In the genomic region with DNA sequence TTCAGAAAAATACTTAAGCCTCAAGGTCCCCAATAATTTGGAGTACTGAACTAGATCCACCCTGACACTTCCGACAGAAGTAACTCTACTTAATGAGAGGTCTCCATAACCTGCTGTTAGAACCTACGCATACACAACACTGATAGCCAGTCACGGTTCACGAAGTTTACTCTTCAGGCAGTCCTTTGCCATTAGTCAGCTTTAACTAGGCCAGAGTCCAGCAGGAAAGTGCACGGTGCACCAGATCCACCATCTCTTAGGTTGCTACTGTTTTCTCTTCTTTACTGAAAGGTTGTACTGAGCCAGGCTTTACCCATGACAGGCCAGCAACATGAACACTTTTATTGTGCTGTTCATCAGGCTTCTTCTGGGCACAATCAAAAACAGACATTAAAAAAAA, we compare ENCODE assay signal across 12 mouse cellular contexts.
"Had no signal": no experiment of that assay in that cellular context is flagged by ENCODE, and none has a peak within 500 bp of the region (broad histone marks: within the 10 kb centered on the region; RNA-seq: fewer than 3 reads in every experiment).

No protein-coding gene starts in this region.

- H3K4me3 ChIP-seq: hindbrain, embryonic 13.5 days; layer of hippocampus, adult 2 months; liver, embryonic 12.5 days; midbrain, embryonic 12.5 days; neural tube, embryonic 13.5 days had no signal

- H3K27me3 ChIP-seq: hindbrain, embryonic 13.5 days; liver, embryonic 12.5 days; midbrain, embryonic 12.5 days; neural tube, embryonic 13.5 days had no signal

- H3K9me3 ChIP-seq: hindbrain, embryonic 13.5 days; liver, embryonic 12.5 days; midbrain, embryonic 12.5 days; neural tube, embryonic 13.5 days had no signal

- H3K4me2 ChIP-seq: hindbrain, embryonic 13.5 days; liver, embryonic 12.5 days; lung, embryonic 14.5 days; midbrain, embryonic 12.5 days; neural tube, embryonic 13.5 days had no signal

- DNase-seq: left cerebral cortex, postnatal 4 days; lung, embryonic 14.5 days; retina, postnatal 1 day; thymus, adult 18-20 months; thymus, postnatal 14 days had no signal

- H3K4me1 ChIP-seq: hindbrain, embryonic 13.5 days; liver, embryonic 12.5 days; midbrain, embryonic 12.5 days; neural tube, embryonic 13.5 days had no signal

- H3K27ac ChIP-seq: hindbrain, embryonic 13.5 days; layer of hippocampus, adult 2 months; liver, embryonic 12.5 days; midbrain, embryonic 12.5 days; neural tube, embryonic 13.5 days had no signal

- ATAC-seq: intestine, embryonic 16.5 days; liver, embryonic 12.5 days; midbrain, embryonic 16.5 days had no signal

- H3K9ac ChIP-seq: hindbrain, embryonic 13.5 days; liver, embryonic 12.5 days; lung, embryonic 14.5 days; midbrain, embryonic 12.5 days; neural tube, embryonic 13.5 days had no signal
